Mouse (Mus musculus): Measurements from ENCODE around the gene Armc5.

DNA sequence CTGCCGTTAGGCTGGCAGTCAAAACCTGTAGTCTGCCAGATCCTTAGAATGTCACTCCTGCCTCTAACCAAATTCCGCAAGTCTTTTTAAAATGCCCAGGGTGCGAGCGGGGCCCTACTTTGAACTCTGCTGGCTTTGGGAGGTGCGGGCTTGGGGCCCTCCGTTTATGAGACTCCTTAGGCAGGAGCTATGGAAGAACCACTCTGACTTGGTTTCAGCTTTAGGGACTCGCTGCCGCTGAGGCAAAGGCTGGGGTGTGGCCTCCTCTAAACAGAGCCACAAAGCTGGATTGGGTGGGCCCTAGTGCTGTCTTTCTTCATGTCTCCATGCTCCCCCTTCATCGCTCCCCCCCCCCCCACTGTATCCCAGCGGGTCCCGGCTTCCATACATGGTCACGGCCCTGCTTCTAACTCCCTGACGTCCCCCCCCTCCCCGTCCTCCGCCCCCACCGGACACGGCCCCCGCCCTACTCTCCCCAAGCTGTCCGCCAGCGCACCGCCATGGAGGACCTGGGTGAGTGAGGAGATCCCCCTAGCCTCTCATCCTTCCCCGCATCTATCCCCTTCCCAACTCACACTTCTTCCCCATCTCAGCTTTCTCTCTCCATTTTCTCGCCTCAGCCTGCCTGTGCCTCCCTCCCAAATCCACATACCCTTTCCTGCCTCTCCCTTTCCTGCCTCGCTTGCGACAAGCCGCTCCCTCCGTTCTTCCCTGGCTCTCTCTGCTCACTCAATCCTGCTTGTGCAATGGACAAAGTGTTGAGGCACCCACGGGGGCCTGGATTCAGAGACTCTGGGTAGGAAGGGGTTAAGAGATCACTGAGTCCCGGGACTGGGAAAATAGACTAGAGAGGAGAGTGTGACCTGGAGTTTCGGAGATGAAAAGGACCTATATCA, 9.6 kb downstream of the Armc5 start, which contains the start of gene Tgfb1i1:
- no peak for TF ChIP-seq CTCF (IDR thresholded peaks at IDR 0.05; ENCODE audit: control insufficient read depth, insufficient read depth, insufficient read length)
- no peak for TF ChIP-seq USF1 (IDR thresholded peaks at IDR 0.05; ENCODE audit: low read depth)

Data from C2C12 (cell line).